Mouse (Mus musculus) adrenal gland, postnatal 10 days (tissue): ENCODE results near the gene Kank3. TPM values are rescaled to one million over a fixed set of nuclear protein-coding genes. Genes with fewer than 3 reads are reported as not detected.
A peak's percentile ranks its signal among the peaks of the same experiment; 100 is the strongest.

Experiments
- DNase-seq: peaks from one replicate; pipeline ENCODE4 v3.0.0; 2021; ENCODE audit warnings: mixed read lengths
- long read RNA-seq, 2 experiments: library from polyadenylated mRNA; stranded (forward); transcript quantifications; one replicate each; pipeline ENCODE4 v2.0.0; 2021
- total RNA-seq, 2 experiments: library from RNA; stranded (reverse); gene quantifications; 2 replicates each; pipeline ENCODE4 v1.2.3; 2021

Gene Kank3
- 100 to 1,000 TPM in 1 of 2 experiments, 10 to 100 TPM in 1; 85.3 to 108 TPM for total RNA-seq
- long read RNA-seq, experiment 1, transcript Kank3-202 (11 exons, 2,652 nt), result minor isoform, 5 of 370 reads
- long read RNA-seq, experiment 1, transcript Kank3-201 (11 exons, 2,641 nt), result major isoform, 234 of 370 reads
- long read RNA-seq, experiment 1, transcript Kank3-204 (6 exons, 783 nt), result minor isoform, 13 of 370 reads
- long read RNA-seq, experiment 1, partial matches to known transcripts, result 83 of 370 reads
- long read RNA-seq, experiment 1, other reads (novel, unspliced or antisense), result 35 of 370 reads
- long read RNA-seq, experiment 2, transcript Kank3-204 (6 exons, 783 nt), result minor isoform, 13 of 244 reads
- long read RNA-seq, experiment 2, transcript Kank3-201 (11 exons, 2,641 nt), result major isoform, 110 of 244 reads
- long read RNA-seq, experiment 2, transcript Kank3-202 (11 exons, 2,652 nt), result minor isoform, 6 of 244 reads
- long read RNA-seq, experiment 2, partial matches to known transcripts, result 78 of 244 reads
- long read RNA-seq, experiment 2, other reads (novel, unspliced or antisense), result 36 of 244 reads

DNA sequence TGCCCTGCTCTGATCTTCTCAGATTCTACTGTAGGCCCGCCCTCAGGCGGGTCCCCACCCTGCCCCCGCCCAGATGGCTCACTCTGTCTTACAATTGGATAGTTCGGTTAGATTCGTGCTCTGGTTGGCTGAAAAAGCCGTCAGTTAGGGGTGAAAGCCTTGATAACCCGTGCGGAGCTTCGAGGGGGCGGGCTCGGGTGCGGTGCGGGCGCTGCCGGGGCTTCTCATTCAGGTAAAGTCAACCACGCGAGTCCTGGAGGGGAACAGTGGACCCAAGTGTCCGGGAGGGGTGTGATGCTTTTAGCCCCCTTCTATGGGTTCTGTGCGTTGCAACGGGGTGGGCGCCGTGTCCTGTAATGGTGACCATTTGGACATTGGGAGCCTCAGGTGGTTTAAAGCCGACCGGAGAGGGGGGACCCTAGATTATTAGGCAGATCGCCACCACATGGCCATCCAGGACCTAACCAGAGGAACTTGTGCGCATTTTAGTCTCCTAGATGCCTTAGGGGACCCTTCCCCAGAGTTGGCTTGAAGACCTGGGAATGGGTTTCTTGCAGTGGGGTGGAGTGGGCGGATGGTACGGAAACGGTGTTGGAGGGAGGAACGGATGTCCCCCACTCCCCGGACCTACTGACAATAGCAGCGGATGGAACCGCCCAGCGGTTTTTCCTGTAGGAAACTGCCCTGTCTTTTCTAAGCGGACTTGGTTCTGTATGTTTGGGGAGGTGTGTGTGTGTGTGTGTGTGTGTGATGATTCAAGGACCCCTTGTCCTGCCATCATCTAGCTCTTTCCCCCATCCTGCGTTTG lies at the start of gene Kank3:
Gene Kank3, plus strand, starts transcription at position 186 of the 808 bp plus-strand sequence.
- DNase-seq, result peak; percentile 97

DNA sequence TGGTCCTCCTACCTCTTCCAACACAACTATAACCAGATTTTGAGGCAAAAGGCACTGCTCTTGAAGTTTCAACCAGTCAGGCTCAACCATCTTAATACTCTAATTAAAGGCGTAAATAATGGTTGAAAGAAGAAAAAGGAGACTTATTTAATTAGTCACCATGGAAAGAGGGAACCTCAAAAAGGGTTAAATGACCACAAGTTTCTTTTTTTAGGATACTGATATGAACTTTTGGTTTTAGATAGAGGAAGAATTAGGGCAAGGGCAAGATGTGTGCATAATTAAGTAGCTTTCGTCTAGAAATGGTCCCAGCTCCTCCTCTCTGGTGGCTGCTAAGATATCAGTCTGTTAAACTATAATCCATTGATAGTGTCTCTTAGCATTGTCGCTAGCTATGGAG lies 43.9 kb upstream of the Kank3 start:
- no peak for DNase-seq

DNA sequence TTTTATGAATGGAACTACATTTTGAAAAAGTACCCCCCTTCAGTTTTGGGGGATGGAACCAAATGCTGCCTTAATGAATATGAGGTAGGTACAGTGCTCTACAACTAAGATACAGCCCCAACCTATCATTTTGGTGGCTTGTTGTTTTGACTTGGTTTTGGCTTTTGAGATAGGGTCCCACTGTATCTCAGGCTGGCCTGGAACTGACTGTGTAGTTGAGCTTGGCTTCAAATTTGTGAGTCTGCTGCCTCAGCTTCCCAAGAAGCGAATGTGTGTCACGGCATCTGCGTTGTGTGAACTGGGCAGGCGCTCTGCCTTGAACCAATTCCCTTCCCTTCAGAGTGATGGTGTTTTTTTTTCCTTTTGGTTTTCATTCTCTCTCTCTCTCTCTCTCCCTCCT lies 38.7 kb upstream of the Kank3 start:
- no peak for DNase-seq

DNA sequence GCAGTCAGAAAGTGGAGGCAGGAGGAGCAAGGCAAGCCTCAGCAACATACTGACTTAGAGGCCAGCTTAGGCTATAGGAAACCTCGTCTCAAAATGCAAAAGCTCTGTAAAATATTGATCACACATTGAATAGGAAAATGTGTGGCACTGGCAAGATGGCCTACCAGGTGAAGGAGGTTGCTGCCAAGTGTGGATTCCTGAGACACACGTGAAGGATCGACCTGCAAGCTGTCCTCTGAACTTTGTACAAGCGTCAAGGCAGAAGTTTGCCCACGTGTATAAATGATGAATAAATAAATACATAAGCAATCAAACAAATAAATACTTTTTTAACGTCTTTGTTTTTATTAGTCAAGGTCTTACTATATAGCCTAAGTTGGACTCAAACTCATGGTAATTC lies 36.9 kb upstream of the Kank3 start:
- DNase-seq, result no peak

DNA sequence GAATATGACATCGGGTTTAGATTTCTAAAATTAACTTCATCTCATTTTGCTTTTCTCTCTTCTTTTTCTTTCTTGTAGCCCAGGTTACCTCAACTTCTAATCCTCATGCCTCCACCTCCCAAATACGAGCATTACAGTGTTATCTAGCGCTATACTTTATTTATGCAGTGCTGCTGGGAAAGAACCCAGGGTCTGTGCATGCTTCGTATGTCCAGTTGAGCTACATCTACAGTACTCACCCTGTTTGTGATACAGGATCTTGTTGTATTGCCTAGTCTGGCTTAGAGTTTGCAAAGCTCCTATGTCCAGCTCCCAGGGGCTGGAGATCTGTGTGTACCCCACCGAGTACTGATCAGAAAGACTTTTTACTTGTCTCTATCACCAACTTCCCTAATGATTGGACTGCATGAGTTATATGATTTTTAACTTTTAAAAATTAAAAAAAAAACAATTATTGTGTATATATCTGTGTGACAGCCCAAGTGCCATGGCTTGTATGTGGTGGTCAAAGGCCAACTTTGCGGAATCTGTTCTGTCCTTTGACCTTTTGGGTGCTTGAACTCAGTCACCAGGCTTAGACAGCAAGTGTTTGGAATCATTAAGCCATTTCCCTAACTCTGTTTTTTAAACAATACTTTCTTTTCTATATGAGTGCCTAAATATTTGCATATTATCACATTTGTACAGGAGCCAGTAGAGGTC lies 36.3 kb upstream of the Kank3 start:
- DNase-seq, result no peak

DNA sequence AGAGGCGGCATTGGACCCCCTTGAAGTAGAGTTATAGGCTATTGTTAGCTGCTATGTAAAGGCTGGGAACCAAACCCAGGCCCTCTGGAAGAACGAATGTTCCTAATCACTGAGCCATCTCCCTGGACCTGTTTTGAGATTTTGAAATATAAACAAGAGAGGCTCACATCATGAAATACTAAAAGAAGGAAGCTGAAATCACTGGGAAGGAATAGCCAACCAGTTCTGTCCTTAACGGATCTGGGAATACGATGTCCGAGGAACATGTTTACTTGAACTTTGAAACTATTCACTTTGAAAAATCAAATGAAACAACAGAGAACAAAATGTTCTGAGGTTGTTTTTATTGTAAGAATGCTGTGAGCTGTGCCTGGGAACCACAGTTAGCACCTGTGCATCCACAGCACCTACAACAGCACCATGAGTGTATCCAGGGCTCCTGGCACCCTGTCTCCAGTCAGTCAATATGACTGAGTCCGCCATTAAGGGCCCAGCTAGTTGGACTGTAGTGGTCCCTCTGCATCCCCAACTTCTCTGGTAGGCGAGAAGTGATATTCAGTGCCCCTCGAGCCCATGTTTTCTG lies 35.7 kb upstream of the Kank3 start:
- DNase-seq, result no peak

DNA sequence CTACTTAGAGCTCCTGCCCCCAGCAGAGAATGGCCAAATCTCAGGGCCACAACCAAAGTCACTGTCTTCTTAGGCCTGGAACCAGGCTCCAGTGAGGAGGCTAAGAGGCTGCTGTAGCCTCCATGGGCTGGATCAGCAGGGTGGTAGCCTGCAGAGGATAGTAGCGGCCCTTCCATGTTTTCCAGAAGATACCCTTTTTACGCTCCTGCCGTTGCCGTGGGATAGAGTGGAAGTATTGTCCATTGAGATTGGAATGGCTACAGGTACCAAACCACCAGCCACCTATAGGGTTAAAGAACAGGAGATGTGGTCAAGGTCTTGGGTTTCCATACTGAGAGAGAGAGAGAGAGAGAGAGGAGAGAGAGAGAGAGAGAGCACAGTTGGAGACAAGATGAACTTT lies 35.0 kb upstream of the Kank3 start:
- DNase-seq, result no peak

DNA sequence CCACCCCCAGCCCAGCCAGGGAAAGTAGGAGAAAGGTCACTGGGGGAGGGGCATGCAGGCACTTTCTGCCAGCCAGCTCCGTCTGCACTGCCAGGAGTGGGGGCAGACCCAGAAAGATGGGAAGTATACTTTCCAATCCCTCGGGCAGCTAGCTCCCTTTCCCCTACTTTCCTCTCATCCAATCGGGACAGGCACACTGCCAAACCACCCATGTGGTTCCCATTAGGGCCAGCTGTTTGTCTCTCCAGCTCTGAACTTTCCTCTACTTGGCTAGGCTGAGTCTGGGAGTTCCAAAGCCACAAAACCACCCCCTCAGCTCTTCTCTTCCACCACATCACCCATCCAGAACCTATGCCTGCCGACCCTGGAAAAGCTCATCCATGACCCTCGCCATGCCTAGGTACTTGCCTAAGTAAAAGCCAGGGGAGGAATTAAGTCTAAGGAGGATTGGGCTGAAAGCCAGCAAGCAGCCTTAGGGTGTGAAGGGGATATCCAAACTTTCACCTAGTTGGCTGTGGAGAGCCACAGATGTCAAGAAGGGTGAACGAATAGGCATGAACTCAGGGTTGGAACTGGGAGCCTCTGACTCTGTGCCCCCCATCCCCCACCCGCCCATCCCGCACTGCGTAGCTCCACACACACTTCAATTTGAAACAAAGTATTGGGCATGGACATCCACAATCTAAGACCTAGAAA lies 30.9 kb upstream of the Kank3 start:
- peak; percentile 93 for DNase-seq

DNA sequence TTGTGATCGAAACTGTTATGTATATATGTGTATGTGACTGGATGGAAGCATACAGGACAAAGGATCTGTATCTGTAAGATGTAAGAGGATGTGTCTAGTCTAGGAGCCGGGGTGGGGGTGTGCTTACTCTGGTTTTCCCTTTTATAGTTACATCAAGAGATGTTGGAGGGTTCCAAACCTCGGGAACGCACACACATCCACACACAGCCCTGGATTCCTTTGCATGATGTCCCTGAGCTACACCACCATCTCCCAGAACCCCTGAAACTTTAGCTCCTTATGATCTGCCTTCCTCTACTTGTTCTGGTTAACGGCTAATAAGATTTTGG lies 30.4 kb upstream of the Kank3 start:
- no peak for DNase-seq

DNA sequence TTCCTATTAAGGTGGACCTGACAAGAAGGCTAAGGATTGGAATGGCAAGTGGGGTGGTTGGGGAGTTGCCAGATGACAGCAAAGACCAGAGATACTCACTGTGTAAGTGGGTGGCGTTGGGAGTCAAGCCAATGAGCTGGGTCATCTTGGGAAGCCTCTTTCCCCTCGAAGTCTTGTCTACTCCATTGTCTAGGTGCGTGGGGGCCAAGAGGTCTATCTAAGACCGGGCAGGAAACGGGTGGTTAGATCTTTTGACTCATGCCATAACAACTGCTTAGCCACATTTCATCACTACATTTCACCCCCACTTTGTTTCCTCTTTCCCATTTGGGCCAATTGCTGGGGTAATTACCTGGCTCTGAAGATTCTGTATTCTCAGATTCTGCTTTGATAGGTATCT lies 29.9 kb upstream of the Kank3 start:
- DNase-seq, result peak; percentile 67

DNA sequence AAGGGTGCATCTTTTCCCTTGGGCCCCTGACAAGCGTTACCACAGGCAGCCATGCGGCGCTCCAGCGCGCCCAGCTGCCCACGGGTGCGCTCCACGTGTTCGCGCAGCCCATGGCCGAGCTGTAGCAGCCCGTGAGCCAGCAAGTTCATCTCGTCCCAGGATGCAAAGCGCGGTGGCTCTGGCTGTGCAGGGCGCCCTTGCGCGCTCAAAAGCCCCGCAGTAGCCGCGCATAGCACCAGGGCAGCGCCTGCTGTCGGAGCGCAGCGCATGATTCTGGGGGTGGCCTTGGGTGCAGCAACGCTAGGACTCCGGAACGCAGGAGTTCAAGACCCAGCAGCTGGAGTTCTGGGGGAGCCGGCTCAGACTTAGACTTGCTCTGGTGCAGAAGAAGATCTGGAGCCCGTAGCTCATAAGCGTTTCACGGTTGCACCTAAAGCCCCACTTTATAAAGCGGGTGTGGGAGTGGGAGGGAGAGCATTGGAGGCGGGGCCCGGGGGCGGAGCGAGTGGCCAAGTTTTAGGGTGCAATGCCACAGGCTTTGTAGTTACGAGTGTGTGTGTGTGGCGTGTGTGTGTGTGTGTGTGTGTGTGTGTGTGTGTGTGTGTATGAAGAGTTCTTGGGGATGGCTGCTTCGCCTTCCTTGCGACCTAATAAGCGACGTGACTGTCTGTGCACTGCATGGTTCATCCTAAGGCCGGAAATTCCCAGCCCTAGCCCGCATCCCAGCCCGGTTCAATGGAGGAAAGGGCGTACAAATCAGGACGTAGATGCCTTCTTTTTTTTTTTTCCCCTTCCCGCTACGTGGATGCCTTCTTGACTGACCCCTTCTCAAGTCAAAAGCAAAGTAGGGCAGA lies 29.0 kb upstream of the Kank3 start, which contains the start of gene Angptl4:
Gene Angptl4, minus strand, starts transcription at position 707 of the 854 bp plus-strand sequence.
- peak; percentile 90 for DNase-seq

DNA sequence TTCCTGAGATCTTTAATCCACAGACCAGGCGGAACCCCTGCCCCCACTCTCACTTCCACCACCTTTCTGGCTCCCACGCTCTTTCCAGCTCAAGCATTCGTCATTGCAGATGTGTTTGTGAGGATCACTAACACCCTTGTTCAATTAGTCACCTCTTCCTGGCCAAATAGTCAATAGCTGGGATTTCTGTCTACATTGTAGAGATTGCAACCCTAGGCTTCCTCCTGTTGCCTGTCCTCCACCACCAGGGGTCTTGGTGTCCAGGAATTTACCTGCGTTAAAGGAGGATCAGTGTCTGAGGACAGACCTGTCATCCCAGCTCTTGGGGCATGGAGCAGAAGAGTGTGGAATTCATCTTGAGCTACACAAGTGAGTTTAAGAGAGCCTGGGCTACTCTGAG lies 28.3 kb upstream of the Kank3 start:
- DNase-seq, result no peak

DNA sequence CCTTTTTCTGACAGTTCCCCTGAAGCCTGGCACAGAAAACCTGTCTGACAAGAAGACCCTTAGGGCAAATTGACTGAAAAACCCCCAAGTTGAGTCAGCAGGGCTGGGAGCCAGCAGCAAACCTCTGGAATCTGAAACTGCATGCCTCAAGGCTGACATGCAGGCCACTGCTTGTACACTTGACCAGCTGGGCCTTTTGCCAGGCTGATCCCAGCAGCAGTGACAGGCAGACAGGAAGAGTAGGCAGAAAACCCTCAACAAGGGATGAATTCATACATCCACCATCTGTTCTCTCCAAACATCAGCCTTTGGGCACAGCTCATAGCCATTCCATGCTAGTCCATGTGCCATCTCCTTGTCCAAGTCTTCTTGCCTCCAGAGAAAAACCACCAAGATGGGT lies 26.9 kb upstream of the Kank3 start:
- peak; percentile 90 for DNase-seq

DNA sequence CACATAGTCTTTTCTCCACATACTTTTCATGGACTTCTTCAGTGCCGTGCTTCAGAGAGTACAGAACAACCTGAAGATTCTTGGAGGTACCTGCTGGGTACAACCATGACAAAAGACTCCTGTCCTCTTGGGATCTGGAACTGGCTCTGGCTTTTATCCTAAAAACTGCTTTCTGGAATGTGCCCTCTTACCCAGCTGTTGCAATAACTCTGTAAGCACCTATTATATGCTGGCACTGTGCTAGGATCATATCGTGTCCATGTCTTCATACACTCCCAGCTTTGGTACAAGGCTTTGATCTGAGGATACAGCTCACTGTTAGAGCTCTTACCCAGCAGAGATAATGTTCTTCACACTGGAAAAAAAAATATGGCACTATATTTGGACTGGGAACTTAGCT lies 25.4 kb upstream of the Kank3 start:
- no peak for DNase-seq

DNA sequence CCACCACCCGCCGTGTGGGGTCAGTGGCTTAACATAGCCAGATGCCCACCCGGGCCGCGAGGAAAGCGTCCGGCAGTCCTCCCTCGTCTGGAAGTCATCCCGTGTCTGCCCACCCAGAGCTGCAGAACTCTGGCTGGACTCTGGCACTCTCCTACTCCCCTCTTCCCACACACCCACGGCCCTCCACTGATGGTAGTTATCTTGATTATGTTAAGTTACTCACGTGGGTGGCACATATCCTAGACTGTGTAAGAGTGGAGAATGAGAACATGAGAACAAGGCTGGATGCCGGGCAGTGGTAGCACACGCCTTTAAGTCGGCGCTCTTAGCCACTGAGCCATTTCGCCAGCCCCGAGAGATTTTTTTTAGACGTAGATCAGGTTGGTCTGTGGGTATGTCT lies 23.9 kb upstream of the Kank3 start:
- DNase-seq, result no peak

DNA sequence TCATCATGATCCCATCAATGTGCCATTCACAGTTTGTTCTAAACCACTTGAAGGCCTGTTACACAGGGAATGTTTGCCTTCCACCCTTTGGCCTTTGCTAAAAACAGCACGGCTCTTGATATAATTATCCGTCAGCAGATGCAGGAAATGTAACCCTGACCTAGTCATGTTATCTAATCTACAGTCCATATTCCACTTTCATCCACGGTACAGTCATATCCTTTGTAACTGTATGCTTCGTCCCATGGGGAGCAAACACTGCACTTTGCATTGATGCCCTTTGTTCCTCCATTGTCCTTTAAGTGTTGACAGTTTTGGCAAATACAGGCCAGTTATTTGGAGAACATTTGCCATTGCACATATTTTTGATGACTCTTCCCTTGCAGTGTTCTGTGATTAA lies 21.6 kb upstream of the Kank3 start:
- no peak for DNase-seq

DNA sequence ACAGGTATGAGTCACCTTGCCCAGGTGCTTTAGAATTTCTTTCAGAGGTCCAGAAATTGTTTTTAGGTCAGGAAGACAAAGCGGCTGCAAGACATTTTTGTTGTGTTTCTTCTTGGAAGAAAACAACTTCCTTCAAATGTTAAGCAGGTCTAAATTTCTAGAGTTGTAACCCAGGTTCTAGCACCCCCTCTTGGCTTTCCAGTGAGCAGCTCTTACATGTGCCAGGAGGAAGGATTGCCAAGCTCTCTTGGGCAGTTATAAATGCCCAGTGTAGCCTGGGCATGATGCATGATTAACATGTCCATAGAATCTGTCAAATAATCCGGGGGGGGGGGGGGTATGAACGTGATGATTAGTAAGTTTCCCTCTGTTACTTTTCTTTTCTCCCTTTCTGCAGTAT lies 12.0 kb upstream of the Kank3 start:
- DNase-seq, result no peak

DNA sequence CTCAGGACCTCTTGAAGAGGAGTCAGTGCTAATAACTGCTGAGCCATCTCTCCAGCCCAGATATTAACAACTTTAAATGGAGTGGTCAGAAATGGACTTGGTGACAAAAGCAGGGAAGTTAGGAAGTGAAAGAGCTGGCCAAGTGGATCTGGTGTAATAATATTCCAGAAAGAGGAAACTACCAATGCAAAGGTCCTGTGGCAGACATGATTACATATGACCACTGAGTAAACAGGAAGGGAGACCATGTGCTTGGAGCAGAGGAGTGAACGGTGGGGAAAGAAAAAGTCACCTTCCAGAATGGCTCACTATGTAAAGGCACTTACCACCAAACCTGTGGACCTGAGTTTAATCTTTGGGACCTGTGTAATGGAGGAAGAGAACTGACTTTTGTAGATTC lies 11.0 kb upstream of the Kank3 start:
- no peak for DNase-seq

DNA sequence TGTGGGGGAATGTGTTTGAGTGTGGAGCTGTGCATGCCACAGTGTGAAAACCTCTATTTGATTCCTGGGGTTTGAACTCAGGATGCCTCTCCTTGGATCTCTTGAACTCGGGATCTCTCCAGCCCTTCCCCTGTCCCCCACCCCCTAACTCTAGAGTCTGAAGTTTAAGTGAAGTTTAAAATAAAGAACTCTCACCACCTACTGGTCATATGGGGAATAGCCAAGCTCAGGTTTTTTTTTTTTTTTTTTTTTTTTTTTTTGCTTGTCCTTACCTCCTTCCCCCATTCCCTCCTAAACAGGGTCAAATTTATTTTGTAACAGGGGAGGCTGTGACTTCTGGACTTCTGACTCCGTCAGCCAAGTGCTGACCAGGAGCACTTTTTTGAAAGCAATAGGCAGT lies 8.1 kb upstream of the Kank3 start:
- DNase-seq, result no peak

DNA sequence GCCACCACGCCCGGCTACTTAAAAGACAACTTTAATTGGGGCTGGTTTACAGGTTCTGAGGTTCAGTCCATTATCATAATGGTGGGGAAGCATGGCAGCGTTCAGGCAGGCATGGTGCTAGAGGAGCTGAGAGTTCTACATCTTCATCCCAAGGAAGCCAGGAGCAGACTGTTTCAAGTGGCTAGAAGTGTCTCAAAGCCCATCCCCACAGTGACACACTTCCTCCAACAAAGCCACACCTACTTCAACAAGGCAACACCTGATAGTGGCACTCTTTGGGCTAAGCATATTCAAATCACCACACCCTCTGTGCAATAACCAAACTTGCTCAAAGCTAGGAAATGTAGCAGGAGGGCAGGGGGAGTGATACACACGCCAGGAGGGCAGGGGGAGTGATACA lies 6.1 kb upstream of the Kank3 start:
- no peak for DNase-seq

DNA sequence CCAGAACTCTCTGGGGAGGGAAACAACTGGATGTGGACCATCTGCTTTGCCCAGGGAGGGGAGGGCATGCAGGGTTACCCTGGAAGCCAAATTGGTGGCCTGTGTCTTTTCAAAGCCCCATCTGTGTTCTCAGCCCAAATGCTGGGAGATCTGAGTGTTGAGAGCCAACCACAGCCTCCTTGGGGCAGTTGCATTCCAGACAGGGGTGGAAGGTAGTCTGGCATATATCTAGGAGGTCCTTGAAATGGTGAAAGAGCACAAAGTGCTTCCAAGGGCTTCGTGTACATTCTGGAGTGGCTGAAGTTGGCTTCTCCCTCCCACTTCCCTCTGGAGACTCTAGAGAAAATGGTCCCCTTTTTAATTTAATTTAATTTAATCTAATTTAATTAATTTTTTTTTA lies 5.6 kb upstream of the Kank3 start:
- no peak for DNase-seq
